Mouse (Mus musculus): ENCODE data around the gene Lingo4. TPM values are rescaled to one million over a fixed set of nuclear protein-coding genes. Genes with fewer than 3 reads are reported as not detected.

Lingo4 gene
- polyA plus RNA-seq (2012; rRNA removed): 0.13 TPM in 1 of 2 replicates, not detected in the other

GRCm38 (mm10) chr3:94398217-94398616 lies at the start of gene Lingo4:
TSS of gene Lingo4 (plus strand) at chr3:94398517.

GRCm38 (mm10) chr3:94362138-94362537 lies 36.2 kb upstream of the Lingo4 start, which contains the start of gene C2cd4d:
TSS of gene C2cd4d (plus strand) at chr3:94362438.

DNA sequence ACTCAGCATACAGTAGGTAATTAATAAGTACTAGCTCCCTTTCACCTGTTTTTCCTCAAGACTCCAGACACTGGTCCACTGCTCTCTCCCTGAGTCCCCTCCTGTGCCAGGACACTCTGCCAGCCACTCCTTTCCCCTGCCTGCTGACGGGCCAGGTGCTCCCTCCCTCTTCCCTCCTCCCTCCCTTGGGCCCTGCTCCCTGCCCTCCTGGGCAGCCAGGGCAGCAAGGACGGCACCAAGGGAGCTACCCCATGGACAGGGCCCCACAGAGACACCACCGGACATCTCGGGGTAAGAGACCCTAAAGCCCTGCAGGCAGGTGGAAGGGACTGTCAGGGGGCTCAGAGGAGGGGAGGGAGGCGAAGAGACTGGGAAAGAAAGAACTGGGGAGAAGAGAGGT lies 25.7 kb upstream of the Lingo4 start, which contains the start of gene Rorc:
Gene Rorc, plus strand, starts transcription at position 154 of the 400 bp plus-strand sequence.

GRCm38 (mm10) chr3:94413031-94413679 lies 14.8 kb downstream of the Lingo4 start, which contains the start of gene Tdrkh:
TSS of gene Tdrkh (plus strand) at chr3:94413273.

GRCm38 (mm10) chr3:94442951-94443596 lies 44.8 kb downstream of the Lingo4 start, which contains the start of gene Mrpl9:
TSS of gene Mrpl9 (plus strand) at chr3:94443318.

GRCm38 (mm10) chr3:94443597-94443964 lies 45.3 kb downstream of the Lingo4 start, which contains the start of gene Oaz3:
TSS of gene Oaz3 (minus strand) at chr3:94443915.

Other genes starting within 250 kb of the Lingo4 start
- gene Gm10696, start 220.3 kb upstream of the Lingo4 start, polyA plus RNA-seq (2012; rRNA removed): not detected in 2 replicates
- gene Gm5286, start 201.8 kb upstream of the Lingo4 start, polyA plus RNA-seq (2012; rRNA removed): not detected in 2 replicates
- gene Gm4778, start 134.5 kb upstream of the Lingo4 start, polyA plus RNA-seq (2012; rRNA removed): not detected in 2 replicates
- gene Them4, start 88.4 kb upstream of the Lingo4 start, polyA plus RNA-seq (2012; rRNA removed): 0.36 and 0.54 TPM in 2 replicates
- gene Them5, start 56.4 kb upstream of the Lingo4 start, polyA plus RNA-seq (2012; rRNA removed): 0.69 and 1.2 TPM in 2 replicates
- gene C2cd4d, start 36.1 kb upstream of the Lingo4 start, polyA plus RNA-seq (2012; rRNA removed): 4.8 and 7.8 TPM in 2 replicates
- gene Rorc, start 25.7 kb upstream of the Lingo4 start, polyA plus RNA-seq (2012; rRNA removed): 9.8 and 12.7 TPM in 2 replicates
- 0.12 and 0.98 TPM in 2 replicates for gene Tdrkh, start 14.8 kb downstream of the Lingo4 start, polyA plus RNA-seq (2012; rRNA removed)
- gene Mrpl9, start 44.8 kb downstream of the Lingo4 start, polyA plus RNA-seq (2012; rRNA removed): 26.6 and 33.9 TPM in 2 replicates
- gene Oaz3, start 45.4 kb downstream of the Lingo4 start, polyA plus RNA-seq (2012; rRNA removed): 0.17 TPM in 1 of 2 replicates, not detected in the other
- gene Celf3, start 79.8 kb downstream of the Lingo4 start, polyA plus RNA-seq (2012; rRNA removed): 3.1 and 4.7 TPM in 2 replicates
- 0.91 and 1.1 TPM in 2 replicates for gene Riiad1, start 81.8 kb downstream of the Lingo4 start, polyA plus RNA-seq (2012; rRNA removed)
- gene Snx27, start 184.2 kb downstream of the Lingo4 start, polyA plus RNA-seq (2012; rRNA removed): 7.8 and 9.6 TPM in 2 replicates
- gene Gm10972, start 244.6 kb downstream of the Lingo4 start, polyA plus RNA-seq (2012; rRNA removed): not detected in 2 replicates

Data from ovary, adult 2 months (tissue).